Mouse (Mus musculus): ENCODE measurements around the gene Cnksr3.

Cnksr3 gene

DNA sequence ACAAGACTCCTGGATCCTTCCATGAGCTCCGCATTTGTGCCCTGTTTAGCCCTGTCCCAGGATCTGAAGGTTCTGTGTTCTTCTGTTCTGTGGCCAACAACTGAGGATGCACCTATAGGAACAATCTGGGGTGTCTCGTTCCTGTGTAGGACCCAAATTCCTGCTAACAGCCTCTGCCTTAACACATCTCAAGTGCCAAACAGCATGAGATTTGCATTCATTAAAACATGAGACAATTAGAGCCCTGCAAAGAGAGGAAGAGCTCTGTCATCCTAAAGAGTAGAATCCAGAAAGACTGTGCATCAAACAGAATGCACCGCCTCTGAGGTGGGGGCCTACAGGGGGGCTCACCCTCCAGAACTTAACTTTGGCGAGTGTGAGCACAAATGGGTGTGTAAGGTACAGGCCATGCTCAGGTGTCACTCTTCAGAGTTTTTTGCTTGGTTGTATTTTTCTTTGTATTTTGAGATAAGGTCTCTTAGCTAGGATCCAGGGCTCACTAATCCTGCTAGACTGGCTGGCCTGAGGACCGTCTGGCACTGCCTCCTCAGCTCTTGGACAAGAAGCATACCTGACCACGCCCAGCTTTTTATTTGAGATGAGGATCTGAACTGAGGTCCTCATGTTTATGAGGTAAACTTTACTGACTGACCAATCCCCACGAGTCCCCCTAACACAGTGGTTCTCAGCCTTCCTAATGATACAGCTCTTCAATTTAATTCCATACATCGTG is 15.2 kb downstream of the Cnksr3 start:
- no peak for DNase-seq (ENCODE audit: low spot score)

DNA sequence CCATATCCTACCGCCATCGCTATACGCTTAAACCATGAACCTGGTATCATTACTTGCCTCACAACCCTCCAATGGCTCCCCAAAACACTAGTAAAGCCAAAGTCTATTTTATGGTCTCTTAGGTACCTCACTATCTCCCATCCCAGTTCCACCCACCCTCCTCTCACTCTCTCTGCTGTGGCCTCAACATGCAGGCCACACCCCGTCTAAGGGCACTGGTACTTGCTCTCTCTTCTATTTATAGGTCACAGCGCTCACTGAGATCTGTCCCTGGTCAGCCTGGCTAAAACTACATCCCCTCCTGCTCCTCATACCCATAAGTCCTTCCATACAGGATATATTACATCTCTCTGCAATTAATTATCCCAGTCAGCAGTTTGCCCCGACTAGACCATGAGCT is 16.1 kb downstream of the Cnksr3 start:
- no peak for DNase-seq (ENCODE audit: low spot score)

DNA sequence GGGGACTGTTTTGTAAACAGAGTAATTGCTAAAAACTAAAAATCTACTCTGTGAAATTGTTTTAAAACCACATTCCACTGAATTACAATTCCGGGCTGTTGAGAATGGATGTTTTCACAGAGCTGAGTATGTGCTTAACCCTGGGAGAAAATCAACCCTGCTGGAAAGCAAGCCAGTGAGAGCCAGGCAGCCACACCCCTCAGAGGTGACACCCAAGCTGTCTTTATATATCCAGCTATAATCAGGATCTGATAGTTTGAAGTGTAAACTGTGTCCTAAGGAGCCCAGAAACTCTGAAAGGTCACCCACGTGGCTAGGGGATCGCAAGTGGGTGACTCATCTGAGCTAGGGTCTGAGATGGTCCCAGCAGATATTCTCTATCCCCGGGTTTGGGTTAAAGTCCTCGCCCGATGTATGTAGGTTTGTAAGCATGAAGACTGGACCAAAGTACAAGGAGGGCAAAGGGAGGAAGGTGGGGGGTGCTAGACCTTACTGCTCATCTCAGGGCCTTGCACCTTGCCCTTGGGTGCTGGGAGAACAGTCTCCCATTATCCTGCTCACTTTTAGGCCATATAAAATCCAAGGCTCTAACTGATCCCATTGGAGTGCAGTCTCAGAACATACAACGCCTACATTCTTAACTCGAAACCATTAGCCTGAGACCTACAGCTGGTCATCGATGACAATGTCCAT is 20.2 kb downstream of the Cnksr3 start:
- DNase-seq (ENCODE audit: low spot score): no peak

DNA sequence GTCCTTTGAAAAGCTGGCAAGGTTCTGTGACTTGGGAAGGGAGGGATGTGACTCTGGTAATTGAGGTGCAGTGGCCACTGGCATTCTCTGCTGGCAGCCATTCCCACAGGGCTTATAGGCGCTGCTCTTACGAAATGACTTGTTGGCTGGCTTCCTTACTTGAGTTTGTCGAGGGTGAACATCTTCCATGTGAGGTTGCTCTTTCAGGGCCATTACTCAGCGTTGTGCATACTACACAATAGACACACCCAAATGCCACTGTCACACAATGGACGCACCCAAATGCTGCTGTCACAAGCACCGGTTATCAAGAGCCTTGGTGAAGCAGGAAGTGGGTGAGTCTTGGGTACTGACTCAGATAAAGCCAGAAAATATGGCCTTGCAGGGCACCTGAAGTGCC is 22.8 kb downstream of the Cnksr3 start:
- no peak for DNase-seq (ENCODE audit: low spot score)

DNA sequence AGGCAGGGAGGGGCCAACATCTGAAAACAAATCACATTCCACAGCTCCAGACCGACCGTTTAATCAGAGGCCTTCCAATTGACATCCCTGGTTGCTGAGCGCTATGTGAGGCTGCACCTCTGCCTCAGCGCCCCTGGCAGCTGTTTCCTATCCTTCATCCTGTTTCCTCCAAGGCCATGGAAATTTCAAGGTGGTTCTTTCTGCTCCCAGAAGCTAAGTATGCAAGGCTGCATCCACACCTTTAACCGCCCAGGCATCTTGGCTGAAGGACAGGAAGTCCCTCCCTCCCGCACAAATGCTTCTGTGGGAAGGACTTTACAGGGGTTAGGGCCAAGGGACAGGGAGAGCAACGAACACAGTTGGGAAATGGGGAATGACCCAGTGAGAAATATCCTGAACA is 24.2 kb downstream of the Cnksr3 start:
- DNase-seq (ENCODE audit: low spot score): no peak

DNA sequence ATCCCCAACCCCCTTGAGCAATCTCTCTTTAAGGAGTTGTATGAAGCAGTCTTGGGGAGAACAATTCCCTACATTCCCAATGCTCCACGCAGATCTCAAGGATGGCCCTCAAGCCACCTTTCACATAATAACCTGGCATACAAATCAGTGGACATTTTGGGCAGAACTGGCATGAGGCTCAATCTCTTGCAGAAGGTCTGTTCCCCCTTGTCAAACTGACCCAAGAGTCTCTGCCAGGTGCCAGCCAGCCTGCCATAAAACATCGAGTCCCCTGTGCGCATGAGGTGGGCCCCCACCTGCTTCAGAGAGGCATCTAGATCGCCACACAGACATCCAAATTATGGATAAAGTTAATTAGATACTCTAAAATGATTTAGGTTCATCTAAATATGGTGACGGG is 25.0 kb downstream of the Cnksr3 start:
- DNase-seq (ENCODE audit: low spot score): no peak

DNA sequence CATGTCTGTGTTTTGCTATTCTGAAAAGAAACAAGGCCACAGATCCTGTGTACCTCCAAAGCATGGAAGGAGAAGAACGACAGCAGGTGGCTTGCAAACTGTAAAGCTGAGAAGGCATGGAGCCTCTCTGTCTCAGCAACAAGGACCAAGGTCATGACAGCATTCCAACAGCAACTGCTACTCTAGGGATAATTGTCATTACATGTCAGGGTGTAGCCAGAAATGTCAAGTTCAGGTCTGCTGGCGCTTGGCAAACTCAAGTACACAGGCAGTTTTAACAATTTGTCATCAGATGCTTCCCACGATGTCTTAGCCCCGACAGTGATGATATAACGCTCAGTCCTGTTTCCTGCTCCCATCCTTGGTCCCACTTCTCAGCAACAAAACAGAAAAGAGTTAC is 26.0 kb downstream of the Cnksr3 start:
- no peak for DNase-seq (ENCODE audit: low spot score)

DNA sequence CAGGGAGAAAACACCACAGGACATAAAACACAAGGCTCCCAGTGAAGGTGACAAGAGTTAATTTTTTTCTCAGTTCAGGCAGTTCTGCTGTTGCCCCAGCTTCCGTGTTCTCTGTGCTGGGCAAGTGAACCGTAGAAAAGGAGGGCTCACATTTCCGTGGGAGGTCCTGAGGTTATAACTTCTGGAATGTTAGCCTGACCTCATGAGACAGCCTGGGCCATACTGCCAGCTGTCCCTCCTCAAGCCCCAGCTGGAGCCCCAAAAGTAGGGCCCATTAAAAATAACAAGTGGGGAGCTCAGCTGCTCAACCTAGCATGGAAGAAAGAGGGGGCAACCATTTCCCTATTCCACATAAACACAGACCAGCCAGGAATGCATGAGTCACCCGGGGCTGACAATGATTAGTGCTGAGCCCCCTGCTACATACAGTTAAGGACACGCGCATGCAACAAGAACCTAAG is 28.8 kb downstream of the Cnksr3 start:
- no peak for DNase-seq (ENCODE audit: low spot score)

DNA sequence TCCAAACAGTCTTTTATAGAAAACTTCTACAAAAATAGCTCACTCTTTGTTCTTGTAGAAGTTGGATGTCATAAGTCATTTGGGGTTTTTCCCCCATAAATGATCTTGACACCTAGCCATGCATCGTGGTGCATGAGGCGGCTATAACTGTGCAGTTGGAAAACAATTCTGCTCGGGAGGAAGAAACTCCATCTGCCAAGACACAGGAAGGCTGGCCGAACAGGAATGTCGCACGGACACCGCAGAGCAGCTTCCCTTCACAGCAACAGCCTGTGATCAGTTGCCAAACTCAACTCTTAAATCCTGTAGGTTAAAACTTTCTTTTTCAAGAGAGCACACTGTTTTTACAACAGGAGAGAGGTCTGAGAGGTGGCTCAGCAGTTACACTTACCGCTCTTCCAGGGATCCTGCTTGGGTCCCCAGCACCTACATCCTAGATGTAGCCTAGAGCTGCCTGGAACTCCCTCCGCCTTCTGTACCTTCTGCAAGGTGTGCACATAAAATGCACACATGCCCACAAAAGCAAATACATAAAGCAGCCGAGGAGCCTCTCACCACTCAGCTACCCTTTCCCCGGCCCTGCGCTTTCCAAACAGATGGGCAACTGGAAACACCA is 29.4 kb downstream of the Cnksr3 start:
- no peak for DNase-seq (ENCODE audit: low spot score)

DNA sequence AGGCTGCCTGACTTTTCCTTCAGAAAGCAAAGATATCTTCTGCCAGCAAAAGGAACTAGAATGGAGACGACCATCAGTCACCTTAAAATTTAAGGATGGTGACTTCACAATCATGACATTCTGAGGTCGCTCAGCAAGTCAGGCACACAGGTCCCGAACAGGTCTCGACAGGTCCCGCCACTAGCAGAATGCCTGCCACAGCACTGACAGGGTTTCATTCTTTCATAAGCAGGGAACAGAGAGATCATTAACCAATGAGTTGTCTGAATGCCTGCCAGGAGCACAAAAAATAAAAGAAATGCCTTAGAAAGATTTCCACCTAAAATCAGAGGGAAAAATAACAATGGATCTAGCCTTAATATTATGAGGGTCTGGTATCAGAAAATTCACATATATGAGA is 31.7 kb downstream of the Cnksr3 start:
- DNase-seq (ENCODE audit: low spot score): no peak

DNA sequence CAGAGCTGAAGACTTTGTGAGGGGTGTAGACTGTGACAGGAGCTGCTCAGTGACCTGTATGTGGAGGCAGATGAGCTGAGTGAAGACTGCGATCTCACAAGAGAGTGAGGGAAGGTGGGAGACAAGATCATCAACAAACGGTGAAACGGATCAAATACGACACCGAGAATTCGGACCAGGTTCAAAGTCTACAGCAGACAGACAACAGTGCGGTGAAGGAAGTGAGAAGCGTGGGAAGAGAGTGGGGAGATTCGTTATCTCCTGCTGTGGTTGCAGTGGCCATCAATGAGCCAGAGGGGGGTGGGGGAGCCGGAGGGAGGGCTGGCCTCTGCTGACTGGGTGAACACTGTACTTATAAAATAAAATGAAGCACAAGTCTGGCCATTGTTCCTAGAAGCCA is 33.5 kb downstream of the Cnksr3 start:
- no peak for DNase-seq (ENCODE audit: low spot score)

DNA sequence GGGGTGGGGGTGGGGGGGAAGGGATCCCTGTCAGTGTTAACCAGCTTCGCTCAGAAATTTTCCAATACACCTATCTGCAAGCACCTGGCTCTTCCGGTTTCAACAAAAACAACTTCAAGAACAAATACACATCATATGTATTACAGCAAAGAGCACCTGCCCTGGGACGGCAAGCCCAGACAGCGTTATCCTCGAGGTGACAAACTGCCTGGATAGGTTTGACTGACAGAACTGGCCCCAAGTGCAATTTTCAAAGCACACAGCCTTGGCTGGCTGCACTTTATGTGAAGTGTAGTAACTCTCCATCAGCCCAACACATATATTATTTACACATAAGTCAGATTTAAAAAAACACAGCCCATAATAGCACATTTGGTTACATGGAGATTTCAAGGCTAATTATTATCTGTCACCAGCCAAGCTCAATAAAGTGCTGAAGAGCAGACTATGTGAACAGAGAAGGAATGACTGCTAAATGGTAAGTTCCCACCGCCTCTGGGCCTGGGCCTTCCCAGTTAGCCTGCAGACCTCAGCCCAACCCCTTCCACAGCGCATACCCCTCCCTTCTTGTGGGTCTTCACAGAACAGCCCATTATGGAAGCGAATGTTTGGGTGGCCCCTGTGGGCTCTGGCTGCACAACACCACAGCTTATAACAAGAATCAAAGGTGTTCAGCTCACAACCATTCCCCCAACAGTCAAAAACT is 35.7 kb downstream of the Cnksr3 start:
- DNase-seq (ENCODE audit: low spot score): no peak

DNA sequence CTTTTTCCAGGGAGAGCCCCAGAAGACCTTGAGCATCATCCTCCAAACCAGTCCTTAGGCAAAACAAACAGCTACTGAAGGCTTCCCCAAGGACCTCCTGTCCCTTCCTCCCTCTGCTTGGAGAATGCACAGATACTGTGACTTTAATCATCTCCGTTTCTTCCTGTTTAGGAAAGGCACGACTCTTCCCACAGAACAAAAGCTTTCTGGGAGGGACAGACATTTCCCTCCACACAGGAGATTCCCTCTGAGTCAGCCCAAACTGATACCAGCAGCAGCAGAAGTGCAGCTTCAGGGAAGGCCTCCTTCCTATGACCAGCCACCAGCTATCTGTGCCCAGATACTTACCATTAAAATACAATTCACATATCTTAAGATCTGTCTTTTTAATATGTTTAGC is 37.6 kb downstream of the Cnksr3 start:
- no peak for DNase-seq (ENCODE audit: low spot score)

DNA sequence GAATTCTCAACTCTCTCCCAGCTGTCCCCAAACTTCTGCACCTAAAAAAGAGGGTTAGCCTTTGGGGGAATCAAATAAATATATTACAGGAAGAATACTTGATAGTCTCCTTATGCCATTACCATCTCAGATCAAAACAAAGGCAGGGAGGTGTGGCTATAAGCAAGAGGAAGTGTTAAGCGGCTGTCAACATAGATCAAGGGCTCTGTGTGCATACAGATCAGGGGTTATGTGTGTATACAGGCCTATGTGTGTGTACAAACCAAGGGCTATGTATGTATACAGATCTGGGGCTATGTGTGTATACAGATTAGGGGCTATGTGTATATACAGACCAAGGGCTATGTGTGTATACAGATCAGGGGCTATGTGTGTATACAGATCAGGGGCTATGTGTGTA is 38.9 kb downstream of the Cnksr3 start:
- no peak for DNase-seq (ENCODE audit: low spot score)

DNA sequence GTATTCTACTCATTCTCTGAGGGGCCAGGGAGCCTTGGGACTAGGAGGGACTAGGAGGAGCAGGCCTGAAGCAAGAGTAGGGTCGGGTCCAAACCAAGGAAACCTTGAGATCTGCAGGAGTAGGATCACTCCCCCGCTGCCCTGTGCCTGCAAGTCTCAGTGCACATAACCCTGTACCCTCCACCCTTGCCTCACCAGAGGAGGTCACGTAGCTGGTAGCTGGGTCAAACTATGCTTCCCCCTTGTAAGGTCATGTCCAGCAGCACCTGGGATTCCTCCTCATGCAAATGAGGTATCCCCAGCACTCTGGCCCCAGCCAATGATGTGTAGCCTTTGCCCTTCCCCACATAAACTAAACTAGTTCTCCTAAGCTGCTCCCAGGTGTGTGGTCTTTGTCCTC is 41.6 kb downstream of the Cnksr3 start:
- no peak for DNase-seq (ENCODE audit: low spot score)

DNA sequence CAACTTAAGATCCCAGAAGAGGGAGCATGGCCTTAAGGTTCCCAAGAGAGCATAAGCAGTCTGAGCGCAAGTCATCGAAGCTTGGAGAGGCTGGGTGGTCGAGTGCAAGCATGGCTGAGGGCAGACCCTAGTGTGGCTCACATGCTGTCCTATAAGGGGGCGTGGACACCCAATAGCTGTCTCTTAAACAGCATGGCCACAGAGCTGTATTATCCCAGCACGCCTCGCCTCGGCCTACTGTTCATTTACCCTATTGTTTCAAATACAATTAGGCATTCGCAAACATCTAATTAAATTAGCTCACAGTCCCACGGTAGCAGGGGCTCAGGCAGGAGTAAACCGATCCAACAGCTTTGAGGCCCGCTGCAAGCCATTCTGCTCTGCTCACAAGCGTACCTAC is 49.0 kb downstream of the Cnksr3 start:
- DNase-seq (ENCODE audit: low spot score): no peak

DNA sequence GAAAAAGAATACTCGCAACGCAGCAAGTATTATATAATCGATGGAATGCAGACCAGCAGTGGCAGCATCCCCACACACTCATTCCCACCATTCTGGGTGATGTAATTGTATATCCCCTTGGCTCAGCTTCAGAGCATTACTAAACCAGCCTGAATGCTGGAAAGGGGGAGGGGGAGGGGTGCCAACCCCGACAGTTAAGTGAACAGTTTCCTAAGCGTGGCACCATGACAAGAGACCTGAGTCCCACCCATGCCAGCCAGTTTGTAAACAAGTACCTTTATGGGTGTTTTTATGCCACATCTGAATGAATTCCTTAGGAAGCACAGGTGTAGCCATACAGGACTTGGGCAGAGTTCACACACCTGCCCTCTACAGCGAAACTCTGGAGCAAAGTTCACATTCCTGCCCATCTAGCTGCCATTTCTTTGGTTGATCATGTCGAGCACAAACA is 53.0 kb downstream of the Cnksr3 start:
- peak; percentile 4 for DNase-seq (ENCODE audit: low spot score)

DNA sequence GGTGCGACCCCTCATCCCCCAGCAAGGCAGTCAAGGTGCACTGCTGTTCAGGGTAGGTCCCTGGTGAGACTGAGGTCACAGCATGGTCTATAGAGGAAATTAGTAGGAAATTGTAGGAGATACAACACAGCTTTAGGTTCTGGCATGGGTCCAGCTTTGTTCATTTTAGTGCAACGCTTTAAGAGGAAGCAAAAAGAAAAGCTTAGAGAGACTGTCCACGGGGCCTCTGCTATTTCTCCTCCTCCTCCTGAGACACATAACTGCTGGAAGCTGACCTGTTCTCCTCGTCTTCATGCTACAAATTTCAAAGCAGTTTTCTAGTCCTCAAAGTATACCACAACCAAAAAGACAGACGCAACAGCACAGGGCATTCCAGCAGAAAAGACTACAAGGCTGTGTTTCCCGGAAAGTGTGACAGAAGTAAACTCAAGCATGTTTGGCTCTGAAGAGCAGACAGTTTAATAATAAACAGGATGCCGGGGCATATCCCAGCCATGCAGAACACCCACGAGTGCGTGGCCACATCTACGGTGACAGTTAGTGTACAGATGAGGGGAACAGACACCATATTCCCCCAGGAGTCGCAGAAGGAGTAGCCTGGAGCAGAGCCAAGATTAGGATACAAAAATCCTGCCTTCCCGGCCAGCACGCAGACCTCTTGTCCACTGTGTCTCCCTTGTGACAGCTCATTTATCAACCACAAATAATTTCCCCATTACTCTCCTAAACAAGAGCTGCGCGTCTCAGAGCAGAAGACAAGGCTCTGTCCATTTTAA is 53.6 kb downstream of the Cnksr3 start:
- DNase-seq (ENCODE audit: low spot score): peak; percentile 3

DNA sequence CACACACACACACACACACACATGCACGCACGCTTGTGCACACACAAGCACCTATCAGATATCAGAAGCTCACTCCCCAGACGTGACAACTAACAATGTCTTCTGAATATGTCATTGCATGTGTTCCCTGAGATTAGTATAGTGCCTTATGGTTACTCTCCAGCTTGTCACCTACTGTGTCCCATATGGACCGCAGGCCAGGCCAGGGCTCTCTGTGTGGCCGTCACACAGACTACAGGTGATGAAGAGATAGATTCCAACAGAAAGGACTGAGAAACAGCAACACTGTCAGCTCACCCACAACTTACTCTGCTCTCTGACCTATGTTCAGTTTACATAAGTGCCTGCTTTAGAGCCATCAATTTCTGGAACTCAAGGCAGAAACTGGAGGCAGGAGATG is 57.2 kb downstream of the Cnksr3 start:
- DNase-seq (ENCODE audit: low spot score): no peak

DNA sequence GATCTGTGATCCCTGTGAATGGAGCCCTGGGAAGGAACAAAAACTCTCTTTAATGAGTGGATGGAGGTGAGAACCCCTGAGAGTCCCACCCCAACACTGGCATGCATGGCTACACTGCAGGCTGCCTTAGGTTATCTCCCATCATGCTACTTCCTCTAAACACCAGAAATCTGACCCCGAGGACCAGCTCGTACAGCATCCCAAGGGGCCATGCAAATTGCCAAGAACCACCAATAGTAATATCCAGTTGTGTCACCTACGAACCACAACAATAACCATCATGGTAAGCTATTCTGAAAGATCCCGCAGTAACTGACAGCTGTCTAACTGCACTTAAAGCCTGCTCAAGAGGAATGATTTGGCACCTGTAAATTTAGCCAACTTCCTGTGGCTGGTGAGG is 59.1 kb downstream of the Cnksr3 start:
- no peak for DNase-seq (ENCODE audit: low spot score)

DNA sequence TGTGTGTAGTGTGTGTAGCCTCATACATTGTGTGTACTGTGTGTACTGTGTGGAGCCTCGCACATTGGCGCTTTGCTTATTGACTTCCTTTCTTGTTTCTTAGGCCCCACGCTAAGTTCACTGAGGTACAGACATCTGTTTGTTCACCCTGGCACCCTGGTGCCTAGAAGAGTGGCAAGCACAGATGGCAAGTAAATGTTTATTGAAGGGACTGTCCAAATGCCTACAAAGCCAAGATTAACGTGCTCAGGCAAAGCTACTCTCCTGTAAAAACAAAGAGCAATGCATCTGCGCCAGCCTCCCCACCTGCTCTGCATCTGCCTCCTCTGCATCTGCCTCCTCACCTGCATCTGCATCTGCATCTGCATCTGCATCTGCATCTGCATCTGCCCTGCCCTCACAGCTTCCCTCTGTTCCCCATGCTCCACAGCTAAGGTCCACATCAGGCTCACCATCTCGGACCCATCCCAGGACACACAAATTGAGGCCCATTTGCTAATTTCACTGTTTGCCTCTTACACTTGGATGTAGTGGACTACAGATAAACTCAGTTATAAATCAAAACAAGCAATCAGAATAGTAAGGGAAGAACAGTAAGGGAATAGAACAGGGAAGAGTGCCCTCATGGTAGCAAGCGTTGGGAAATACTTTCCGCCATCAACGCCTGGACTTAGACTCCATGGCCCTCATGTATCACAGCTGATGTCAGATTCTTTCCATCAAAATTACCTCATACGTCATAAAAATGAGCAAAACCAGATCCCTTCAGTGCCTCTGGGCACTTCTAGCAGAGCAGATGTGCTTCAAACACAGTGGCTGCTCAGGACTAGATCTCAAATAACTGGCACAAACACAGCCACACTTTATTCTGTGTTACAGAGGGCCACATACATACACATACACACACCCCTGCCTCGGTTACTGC is 62.1 kb downstream of the Cnksr3 start:
- DNase-seq (ENCODE audit: low spot score): no peak

All from left cerebral cortex, adult 11 months (tissue).